Mouse (Mus musculus) brown adipose tissue, adult 24 weeks (tissue): ENCODE measurements around the gene Slc22a18. TPM values are rescaled to one million over a fixed set of nuclear protein-coding genes. Genes with fewer than 3 reads are reported as not detected.

Experiments used
- H3K27ac ChIP-seq: fragments of 200-500 bp; replicated peaks from 2 replicates; pipeline ENCODE4 v1.5.1; 2012; ENCODE audit warnings: low read depth, mild to moderate bottlenecking, low read length
- H3K4me1 ChIP-seq: fragments of 200-500 bp; 2 replicates; pipeline ENCODE4 v1.6.1; 2012; ENCODE audit warnings: low read length, mixed read lengths; ENCODE audit not compliant: control insufficient read depth, insufficient read depth, insufficient read length
- H3K4me3 ChIP-seq: fragments of 200-500 bp; 2 replicates; pipeline ENCODE4 v1.5.1; 2012; ENCODE audit warnings: low read depth, mild to moderate bottlenecking, low read length, moderate library complexity; ENCODE audit not compliant: insufficient read depth
- polyA plus RNA-seq: library from polyadenylated mRNA; stranded (reverse); fragments of >200 nt; gene quantifications from 2 replicates; pipeline ENCODE4 v1.2.4, GENCODE M21; 2012; ENCODE audit not compliant: missing spikeins, insufficient read depth, insufficient read length

Slc22a18 gene
- polyA plus RNA-seq, 1 experiment = not detected

DNA sequence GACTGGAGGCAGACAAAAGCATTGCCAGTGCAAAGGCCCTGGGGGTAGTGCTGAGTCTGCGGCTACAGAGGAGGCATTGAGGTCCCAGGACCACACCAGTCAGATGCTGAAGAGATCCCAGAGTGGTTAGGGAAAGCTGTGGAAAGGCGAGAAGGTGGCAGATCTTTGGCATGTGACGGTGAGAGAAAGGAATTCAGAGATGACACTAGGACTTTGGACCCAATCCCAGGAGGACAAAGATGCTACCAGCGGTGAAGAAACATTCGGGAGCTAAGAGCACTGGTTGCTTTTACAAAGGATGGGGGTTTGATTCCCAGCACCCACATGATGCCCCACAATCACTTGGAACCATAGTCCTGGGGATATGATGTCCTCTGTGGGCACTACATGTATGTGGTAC, 4.3 kb downstream of the Slc22a18 start:
- H3K27ac ChIP-seq = no peak overlapping the region
- no peaks in the 10 kb centered on the region for H3K4me1 ChIP-seq
- H3K4me3 ChIP-seq = no peak overlapping the region

GRCm38 (mm10) chr7:143480498-143480897, 7.0 kb downstream of the Slc22a18 start:
- H3K4me3 ChIP-seq = no peak overlapping the region
- no peak overlapping the region for H3K27ac ChIP-seq
- no peaks in the 10 kb centered on the region for H3K4me1 ChIP-seq

- Histone ChIP-seq H3K27ac (no peak overlapping the region), H3K4me1 (no peaks in the 10 kb centered on the region), H3K4me3 (no peak overlapping the region)
Measured at GRCm38 (mm10) chr7:143481806-143482387, 8.4 kb downstream of the Slc22a18 start.

DNA sequence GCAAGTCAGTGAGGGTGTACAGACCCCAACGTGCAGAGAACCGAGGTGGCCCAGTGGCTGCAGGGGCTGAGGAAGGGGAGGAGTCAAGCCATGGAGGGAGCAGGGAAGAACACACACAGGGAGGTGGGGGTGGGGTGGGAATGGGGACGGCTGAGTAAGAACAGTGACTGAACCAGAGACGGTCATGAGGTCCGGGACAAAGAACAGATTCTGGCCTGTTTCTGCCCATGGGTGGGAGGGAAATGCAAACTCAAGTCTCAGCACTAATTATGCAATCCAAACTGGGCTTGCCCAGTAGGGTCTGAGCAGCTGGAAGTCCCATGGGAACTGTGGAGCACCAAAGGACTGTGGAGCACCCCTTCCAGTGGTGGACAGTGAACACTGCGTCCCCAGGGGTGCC, 9.0 kb downstream of the Slc22a18 start:
- Histone ChIP-seq H3K27ac (no peak overlapping the region), H3K4me3 (no peak overlapping the region), H3K4me1 (no peaks in the 10 kb centered on the region)

GRCm38 (mm10) chr7:143489735-143490134, 16.2 kb downstream of the Slc22a18 start:
- Histone ChIP-seq H3K27ac (no peak overlapping the region), H3K4me3 (no peak overlapping the region), H3K4me1 (no peaks in the 10 kb centered on the region)

DNA sequence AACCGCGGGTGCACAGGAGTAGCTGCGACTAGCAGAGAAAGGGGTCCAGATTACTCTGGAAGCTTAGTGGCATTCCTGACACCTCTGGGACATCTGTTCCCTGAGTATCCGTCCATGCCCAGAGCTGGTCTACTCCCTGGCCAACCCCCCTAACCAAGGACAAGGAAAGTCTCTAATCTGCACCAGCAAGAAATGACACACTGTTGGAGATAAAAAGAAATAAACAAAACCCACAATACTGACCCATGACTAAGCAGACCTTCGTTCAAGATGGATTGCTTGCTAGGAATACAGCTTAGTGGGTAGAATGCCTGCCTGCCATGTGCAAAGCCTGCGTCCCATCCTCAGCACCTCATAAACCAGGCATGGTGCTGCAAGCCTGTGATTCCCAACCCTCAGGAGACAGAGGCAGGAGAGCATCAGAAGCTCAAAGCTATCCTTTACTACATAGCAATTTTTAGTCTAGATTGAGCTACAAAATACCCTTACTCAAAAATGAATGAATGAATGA, 20.1 kb downstream of the Slc22a18 start:
- Histone ChIP-seq H3K4me1 (no peaks in the 10 kb centered on the region), H3K4me3 (no peak overlapping the region), H3K27ac (no peak overlapping the region)

DNA sequence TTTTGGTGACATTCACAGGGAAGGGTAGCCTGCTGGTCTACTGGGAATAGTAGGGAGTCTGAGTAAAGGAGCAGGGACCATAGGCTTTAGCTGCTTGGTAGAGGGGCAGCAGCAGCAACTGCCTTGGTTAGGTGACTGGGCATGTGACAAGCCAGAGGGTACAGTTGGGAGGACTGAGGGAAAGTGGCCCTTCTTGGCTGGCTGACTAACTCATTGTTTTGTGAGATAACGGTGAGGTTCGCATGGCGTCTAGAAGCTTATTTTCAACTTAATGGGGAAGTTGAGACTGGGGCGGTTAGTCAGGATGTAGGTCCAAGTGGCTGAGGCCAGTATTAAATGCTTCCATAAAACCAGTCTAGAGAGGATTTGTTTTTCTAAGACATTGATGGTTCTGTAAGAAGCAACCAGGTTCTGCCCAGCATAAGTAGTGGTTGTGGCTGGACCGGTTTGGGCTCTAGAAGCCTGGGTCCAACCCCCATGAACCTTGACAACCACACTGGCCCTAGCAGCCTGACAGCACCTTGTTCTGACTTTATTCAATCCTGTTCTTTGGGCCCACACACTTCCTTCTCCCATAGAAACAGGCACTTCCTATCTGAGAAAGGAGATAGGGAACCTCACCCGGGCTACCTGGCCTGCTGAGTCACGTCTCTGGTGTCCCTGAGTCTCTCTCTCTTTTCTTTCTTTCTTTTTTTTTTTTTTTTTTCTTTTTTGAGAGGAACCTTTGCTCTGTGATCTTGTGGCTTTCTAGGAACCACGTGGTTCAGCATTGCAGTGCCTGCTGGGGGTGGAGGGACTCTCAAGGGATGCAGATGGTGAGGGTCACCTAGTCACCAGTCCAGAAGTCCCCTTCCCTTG, 21.8 kb downstream of the Slc22a18 start:
- no peak overlapping the region for H3K4me3 ChIP-seq
- H3K4me1 ChIP-seq = no peaks in the 10 kb centered on the region
- H3K27ac ChIP-seq = no peak overlapping the region

- Histone ChIP-seq H3K4me3 (no peak overlapping the region), H3K27ac (no peak overlapping the region), H3K4me1 (peaks cover 6% of the 10 kb centered on the region; the same call in 1 of the 2 replicates)
Measured at GRCm38 (mm10) chr7:143498584-143498983, 25.0 kb downstream of the Slc22a18 start.

DNA sequence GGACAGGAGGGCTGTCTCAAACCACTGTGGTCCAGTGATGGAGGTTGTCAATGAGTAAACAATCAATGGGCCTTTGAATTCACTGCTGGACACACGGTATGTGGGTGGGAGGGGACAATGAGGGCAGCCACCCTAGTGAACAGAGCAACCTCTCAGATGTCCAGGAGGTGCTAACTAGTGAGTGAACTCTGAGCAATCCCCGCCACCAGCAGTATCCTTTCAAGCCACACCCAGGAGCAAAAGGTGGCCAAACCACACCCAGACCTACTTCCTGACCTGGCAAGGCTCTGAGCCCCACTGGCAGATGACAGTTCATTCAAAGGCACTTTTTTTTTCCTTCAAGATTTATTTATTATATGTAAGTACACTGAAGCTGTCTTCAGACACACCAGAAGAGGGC, 27.4 kb downstream of the Slc22a18 start:
- Histone ChIP-seq H3K4me3 (no peak overlapping the region), H3K4me1 (peaks cover 6% of the 10 kb centered on the region; the same call in 1 of the 2 replicates), H3K27ac (no peak overlapping the region)

DNA sequence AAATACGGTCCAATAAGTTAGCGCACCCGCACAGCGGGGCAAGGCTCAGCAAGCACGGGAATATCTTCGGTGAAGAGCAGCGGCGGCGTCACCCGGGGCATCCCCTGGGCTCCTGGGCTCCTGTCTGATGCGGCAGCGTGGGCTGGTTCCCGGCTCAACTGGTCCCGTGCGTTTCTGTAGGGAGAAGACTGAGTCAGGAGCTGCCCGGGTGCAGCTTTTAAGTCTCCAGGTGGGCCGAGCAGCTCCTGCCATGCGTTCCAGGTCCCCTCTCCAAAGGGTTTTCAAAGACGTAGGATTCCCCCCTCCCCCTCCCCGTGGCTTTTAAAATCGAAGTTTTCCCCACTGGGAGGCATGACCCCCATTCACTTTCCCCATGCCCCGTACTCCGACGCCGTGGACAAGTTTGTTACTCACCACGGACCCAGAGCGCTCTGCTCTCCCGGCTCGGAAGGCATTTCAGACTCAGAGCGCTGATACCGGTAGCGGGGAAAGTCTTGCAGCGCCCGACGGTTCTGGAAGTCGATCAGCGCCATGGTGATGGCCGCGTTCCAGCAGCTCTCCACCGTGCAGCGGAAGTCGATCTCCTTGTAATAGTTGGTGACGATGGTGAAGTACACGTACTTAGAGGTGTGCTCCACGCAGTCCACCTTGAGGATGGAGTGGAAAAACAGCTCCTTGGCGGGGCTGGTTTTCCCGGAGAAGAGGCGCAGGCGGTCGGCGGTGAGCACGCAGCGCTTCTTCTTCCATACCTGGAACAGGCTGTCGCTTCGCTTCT, 28.3 kb downstream of the Slc22a18 start:
- Histone ChIP-seq H3K4me3 (peak overlapping the region; percentile 55), H3K4me1 (peaks cover 6% of the 10 kb centered on the region; the same call in 1 of the 2 replicates), H3K27ac (no peak overlapping the region)

DNA sequence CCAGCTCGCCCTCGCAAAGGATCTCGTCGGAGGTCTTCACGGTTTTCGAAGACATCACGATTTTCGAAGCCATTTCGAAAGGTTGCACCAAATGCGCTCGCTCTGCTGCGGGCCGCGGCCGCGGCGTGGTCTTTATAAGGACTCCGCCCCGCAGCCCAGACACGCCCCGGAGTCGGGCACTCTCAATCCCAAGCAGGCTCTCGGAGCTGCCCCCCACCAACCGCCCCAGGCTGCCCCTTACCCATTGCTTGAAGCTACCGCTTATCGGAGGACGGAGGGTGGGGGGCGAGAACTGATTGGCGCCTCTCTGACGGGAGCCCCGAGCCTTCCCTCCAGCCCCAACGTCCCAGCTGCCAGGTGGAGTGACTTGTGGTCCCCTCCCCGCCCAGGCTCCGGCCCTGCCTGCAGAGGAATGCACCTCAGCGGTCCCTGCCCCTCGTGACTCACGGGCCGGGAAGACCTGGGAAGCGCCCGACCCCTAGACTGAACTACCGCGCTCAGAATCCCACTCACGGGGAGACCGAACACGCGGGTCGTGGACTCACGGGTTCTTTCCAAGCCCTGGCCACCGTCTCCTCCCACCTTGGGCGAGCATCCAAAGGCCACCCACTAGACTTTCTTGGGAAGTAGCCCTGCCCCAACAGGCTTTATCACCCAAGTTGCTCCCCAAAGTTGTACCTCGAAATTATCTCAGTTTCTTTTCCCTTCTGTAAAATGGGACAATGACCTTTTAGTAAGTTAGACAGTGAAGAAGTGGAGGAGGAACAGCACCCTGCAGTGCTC, 29.1 kb downstream of the Slc22a18 start, which contains the start of gene Phlda2:
Gene Phlda2, minus strand, starts transcription at position 733 of the 783 bp plus-strand sequence.
- peaks cover 6% of the 10 kb centered on the region; the same call in 1 of the 2 replicates for H3K4me1 ChIP-seq
- no peak within 1 kb of the TSS for H3K27ac ChIP-seq
- peak within 1 kb of the TSS; percentile 55 for H3K4me3 ChIP-seq

- no peak overlapping the region for H3K27ac ChIP-seq
- no peak overlapping the region for H3K4me3 ChIP-seq
- peaks cover 6% of the 10 kb centered on the region; the same call in 1 of the 2 replicates for H3K4me1 ChIP-seq
Measured at GRCm38 (mm10) chr7:143503926-143504325, 30.4 kb downstream of the Slc22a18 start.

- Histone ChIP-seq H3K4me1 (peaks cover 6% of the 10 kb centered on the region; the same call in 1 of the 2 replicates), H3K4me3 (no peak overlapping the region), H3K27ac (no peak overlapping the region)
Measured at GRCm38 (mm10) chr7:143505411-143505810, 31.9 kb downstream of the Slc22a18 start.

DNA sequence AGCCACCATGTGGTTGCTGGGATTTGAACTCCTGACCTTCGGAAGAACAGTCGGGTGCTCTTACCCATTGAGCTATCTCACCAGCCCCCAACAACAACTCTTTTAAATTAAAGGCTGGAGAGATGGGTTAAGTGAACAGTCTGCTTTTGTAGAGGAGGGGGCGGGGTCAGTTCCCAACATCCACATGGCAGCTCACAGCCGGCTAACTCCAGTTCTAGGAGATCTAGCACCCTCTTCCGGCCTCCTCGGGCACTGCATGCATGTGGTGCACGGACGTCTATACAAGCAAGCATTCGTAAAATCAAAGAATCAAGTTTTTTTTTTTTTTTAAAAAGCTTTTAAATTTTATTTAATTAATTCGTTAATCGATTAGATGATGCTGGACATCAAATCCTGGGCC, 32.3 kb downstream of the Slc22a18 start:
- H3K27ac ChIP-seq = no peak overlapping the region
- H3K4me3 ChIP-seq = no peak overlapping the region
- peaks cover 6% of the 10 kb centered on the region; the same call in 1 of the 2 replicates for H3K4me1 ChIP-seq
